Mouse (Mus musculus) MEL (cell line): ENCODE results near the gene Gm7075.
"Not testable (repeated sequence)": the region's sequence is repeated elsewhere in the genome, so short reads cannot be mapped to it uniquely, and the experiment has no call there.

Experiments used
- BHLHE40 ChIP-seq: IDR thresholded peaks from 2 replicates; pipeline ENCODE4 v1.6.1; 2012; ENCODE audit warnings: low read depth, mild to moderate bottlenecking, inconsistent platforms, low read length, improper control_type of control experiment, borderline replicate concordance
- CTCF ChIP-seq, 3 experiments: IDR thresholded peaks in 2 of 3; conservative IDR thresholded peaks in 1 of 3; 2 replicates each; pipeline ENCODE4 v1.5.1; 2011 to 2012; ENCODE audit warnings: low read length in 3 of 3, low read depth in 2 of 3, mild to moderate bottlenecking in 2 of 3, improper control_type of control experiment in 1 of 3, inconsistent platforms in 1 of 3, mixed read lengths in 1 of 3, moderate library complexity in 1 of 3; ENCODE audit not compliant: control insufficient read depth in 1 of 3, insufficient read depth in 1 of 3, poor library complexity in 1 of 3, severe bottlenecking in 1 of 3
- GATA1 ChIP-seq: IDR thresholded peaks from 2 replicates; pipeline ENCODE4 v1.6.1; 2011; ENCODE audit warnings: low read depth, low read length, improper control_type of control experiment
- MAFK ChIP-seq: IDR thresholded peaks from 2 replicates; pipeline ENCODE4 v1.6.1; 2011; ENCODE audit warnings: low read depth, mild to moderate bottlenecking, low read length, improper control_type of control experiment, borderline replicate concordance
- POLR2A ChIP-seq, 2 experiments: IDR thresholded peaks; 2 replicates each; pipeline ENCODE4 v1.6.1; 2011 to 2012; ENCODE audit warnings: low read length in 2 of 2, mild to moderate bottlenecking in 2 of 2, control low read depth in 1 of 2, improper control_type of control experiment in 1 of 2, low read depth in 1 of 2, moderate library complexity in 1 of 2; ENCODE audit not compliant: control insufficient read depth in 1 of 2, insufficient read depth in 1 of 2, poor library complexity in 1 of 2
- TCF12 ChIP-seq: IDR thresholded peaks from 2 replicates; pipeline ENCODE4 v1.6.1; 2014; ENCODE audit warnings: low read depth, mild to moderate bottlenecking, inconsistent platforms, low read length, improper control_type of control experiment, moderate library complexity
- UBTF ChIP-seq: IDR thresholded peaks from 2 replicates; pipeline ENCODE4 v1.6.1; 2012; ENCODE audit warnings: low read depth, mild to moderate bottlenecking, inconsistent platforms, low read length, improper control_type of control experiment, moderate library complexity, borderline replicate concordance; ENCODE audit not compliant: insufficient read depth
- USF1 ChIP-seq: IDR thresholded peaks from 2 replicates; pipeline ENCODE4 v1.6.1; 2014; ENCODE audit warnings: low read depth, mild to moderate bottlenecking, inconsistent platforms, low read length, improper control_type of control experiment, moderate library complexity

- not testable (repeated sequence) for TF ChIP-seq CTCF (IDR thresholded peaks at IDR 0.05 in 2 of 3, conservative IDR thresholded peaks at IDR 0.05 in 1 of 3; ENCODE audit: control insufficient read depth in 1 of 3, insufficient read depth in 1 of 3, low read depth in 2 of 3, low read length in 3 of 3, poor library complexity in 1 of 3, severe bottlenecking in 1 of 3); UBTF; USF1
- TF ChIP-seq MAFK (peak; percentile 41; the same call in 1 of the 2 replicates), POLR2A (IDR thresholded peaks at IDR 0.05; ENCODE audit: control insufficient read depth in 1 of 2, insufficient read depth in 1 of 2, low read depth in 1 of 2, low read length in 2 of 2, poor library complexity in 1 of 2) (peak in 1 of 2 experiments; percentile 57; a peak in 2 of 4 replicates), BHLHE40 (peak; percentile 52; the same call in 1 of the 2 replicates), TCF12 (peak; percentile 90), GATA1 (peak; percentile 86)
Observed at GRCm38 (mm10) chr10:63444602-63445387, 23.2 kb upstream of the Gm7075 start.
